Mouse (Mus musculus): Measurements from ENCODE around the gene Pheta1. TPM values are rescaled to one million over a fixed set of nuclear protein-coding genes. Genes with fewer than 3 reads are reported as not detected.

The Pheta1 gene
- polyA plus RNA-seq, 1 experiment from 2014 or later, result 43.4 TPM

DNA sequence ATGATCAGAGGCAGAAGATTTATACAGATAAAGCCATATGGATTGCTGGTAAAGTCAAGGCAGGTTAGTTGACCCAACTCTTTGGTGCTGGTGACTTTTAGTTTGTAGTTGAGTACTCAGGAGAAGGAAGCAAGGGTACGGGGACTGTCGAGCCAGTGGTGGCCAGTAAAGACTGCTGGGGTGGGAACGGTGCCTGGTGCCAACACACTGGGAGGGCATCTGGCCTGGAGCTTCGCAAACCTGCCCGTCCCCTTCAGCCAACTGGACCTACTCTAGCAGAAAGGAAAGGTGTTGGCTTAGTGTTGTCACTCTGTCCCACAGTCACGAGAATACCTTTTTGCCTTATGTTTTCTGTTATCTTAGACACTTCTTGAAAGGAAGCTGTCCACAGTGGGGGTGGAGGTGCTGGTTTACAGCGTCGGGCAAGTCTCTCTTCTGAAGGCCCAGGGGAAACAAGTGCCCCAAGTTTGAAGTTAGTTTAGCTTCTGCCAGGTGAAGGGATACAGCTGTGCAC lies 32.9 kb upstream of the Pheta1 start:
- WGBS, result 94% methylated on average over 8 of the region's 8 CpGs
- peaks cover 30% of the 10 kb centered on the region for H3K36me3 ChIP-seq (ENCODE audit: control insufficient read depth, insufficient read depth, low read length)
- no peak for ATAC-seq

DNA sequence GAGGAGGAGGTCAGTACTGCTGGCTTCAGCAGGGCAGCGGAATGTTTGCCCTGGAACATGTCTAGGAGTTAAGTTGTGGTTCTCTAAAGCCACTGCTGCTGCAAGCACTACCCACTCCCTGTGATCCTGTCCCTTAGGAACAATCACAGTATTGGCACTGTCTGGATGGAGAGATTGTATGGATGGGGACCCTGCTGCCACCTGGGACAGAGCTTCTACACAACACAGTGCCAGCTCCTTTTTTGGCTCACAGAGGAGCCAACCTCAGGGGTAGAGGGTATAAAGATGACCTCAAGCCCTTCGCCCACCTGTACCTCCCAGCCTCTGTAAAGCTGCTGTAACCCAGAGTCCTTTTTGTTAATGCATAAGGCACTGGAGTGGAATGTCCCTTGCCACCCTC lies 32.2 kb upstream of the Pheta1 start:
- Histone ChIP-seq H3K36me3 (ENCODE audit: control insufficient read depth, insufficient read depth, low read length) (peaks cover 25% of the 10 kb centered on the region), H3K27ac (ENCODE audit: low read length) (no peak overlapping the region), H3K4me1 (ENCODE audit: control insufficient read depth, insufficient read depth, low read length) (no peaks in the 10 kb centered on the region), H3K9ac (ENCODE audit: low read depth, low read length) (no peak overlapping the region), H3K9me3 (replicated peaks; ENCODE audit: control insufficient read depth, low read length, poor library complexity, severe bottlenecking) (no peaks in the 10 kb centered on the region), H3K27me3 (ENCODE audit: control insufficient read depth, insufficient read depth, low read depth, low read length) (no peaks in the 10 kb centered on the region), H3K4me2 (ENCODE audit: low read length) (no peak overlapping the region), H3K4me3 (ENCODE audit: low read depth, low read length) (no peak overlapping the region)
- no peak for ATAC-seq
- WGBS, result 98% methylated on average over 2 of the region's 2 CpGs

More for the DNA sequence above, 32.9 kb upstream of the Pheta1 start:
- no peak overlapping the region for H3K9ac ChIP-seq (ENCODE audit: low read depth, low read length)
- H3K9me3 ChIP-seq (replicated peaks; ENCODE audit: control insufficient read depth, low read length, poor library complexity, severe bottlenecking), result no peaks in the 10 kb centered on the region
- no peak overlapping the region for H3K27ac ChIP-seq (ENCODE audit: low read length)
- no peak overlapping the region for H3K4me2 ChIP-seq (ENCODE audit: low read length)
- H3K4me1 ChIP-seq (ENCODE audit: control insufficient read depth, insufficient read depth, low read length), result no peaks in the 10 kb centered on the region
- no peaks in the 10 kb centered on the region for H3K27me3 ChIP-seq (ENCODE audit: control insufficient read depth, insufficient read depth, low read depth, low read length)
- H3K4me3 ChIP-seq (ENCODE audit: low read depth, low read length), result no peak overlapping the region

DNA sequence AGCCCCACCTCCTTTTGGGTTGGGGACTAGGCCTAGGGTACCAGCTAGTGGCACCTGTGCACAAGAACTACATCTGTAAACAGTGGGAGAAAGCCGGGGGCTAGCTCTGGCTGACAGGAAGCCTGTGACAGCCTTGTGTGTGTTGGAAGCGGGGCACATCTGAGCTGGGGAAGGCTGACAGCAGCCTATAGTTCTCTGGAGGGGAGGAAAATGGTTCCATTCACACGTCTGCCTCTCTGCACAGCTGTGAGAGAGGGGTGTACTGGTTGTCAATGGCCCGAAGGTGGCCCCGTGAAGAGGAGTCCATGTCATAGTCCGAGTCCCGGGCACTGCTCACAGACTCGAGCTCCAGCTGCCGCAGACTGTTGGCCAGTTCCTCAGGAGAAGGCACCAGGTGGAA lies 31.2 kb upstream of the Pheta1 start:
- Histone ChIP-seq H3K4me3 (ENCODE audit: low read depth, low read length) (no peak overlapping the region), H3K27me3 (ENCODE audit: control insufficient read depth, insufficient read depth, low read depth, low read length) (no peaks in the 10 kb centered on the region), H3K9ac (ENCODE audit: low read depth, low read length) (no peak overlapping the region), H3K36me3 (ENCODE audit: control insufficient read depth, insufficient read depth, low read length) (peaks cover 18% of the 10 kb centered on the region; the same call in 1 of the 2 replicates), H3K9me3 (replicated peaks; ENCODE audit: control insufficient read depth, low read length, poor library complexity, severe bottlenecking) (no peaks in the 10 kb centered on the region), H3K4me2 (ENCODE audit: low read length) (no peak overlapping the region), H3K4me1 (ENCODE audit: control insufficient read depth, insufficient read depth, low read length) (no peaks in the 10 kb centered on the region), H3K27ac (ENCODE audit: low read length) (no peak overlapping the region)
- WGBS, result 88% methylated on average over 9 of the region's 9 CpGs
- no peak for ATAC-seq

DNA sequence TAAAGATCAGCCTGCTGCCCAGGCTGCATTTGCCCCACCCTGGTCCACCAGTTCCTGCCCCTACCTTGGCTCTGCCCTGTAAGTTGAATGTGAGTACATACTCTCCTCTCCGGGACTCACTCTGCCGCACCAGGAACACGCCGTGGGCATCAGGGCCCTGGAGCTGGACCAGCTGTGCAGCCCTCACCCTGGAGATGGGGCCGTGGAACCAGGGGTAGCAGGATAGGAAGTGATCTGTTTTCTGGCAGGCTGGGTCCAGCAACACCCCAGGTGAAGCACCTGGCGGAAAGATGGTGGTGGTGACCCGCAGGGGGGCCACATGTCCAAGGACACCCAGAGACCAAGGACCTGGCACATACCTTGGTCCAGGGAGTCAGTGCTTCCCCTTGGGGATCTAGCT lies 30.4 kb upstream of the Pheta1 start:
- Histone ChIP-seq H3K36me3 (ENCODE audit: control insufficient read depth, insufficient read depth, low read length) (peaks cover 16% of the 10 kb centered on the region; the same call in 1 of the 2 replicates), H3K27ac (ENCODE audit: low read length) (no peak overlapping the region), H3K4me2 (ENCODE audit: low read length) (no peak overlapping the region), H3K9ac (ENCODE audit: low read depth, low read length) (no peak overlapping the region), H3K4me1 (ENCODE audit: control insufficient read depth, insufficient read depth, low read length) (no peaks in the 10 kb centered on the region), H3K27me3 (ENCODE audit: control insufficient read depth, insufficient read depth, low read depth, low read length) (no peaks in the 10 kb centered on the region), H3K9me3 (replicated peaks; ENCODE audit: control insufficient read depth, low read length, poor library complexity, severe bottlenecking) (no peaks in the 10 kb centered on the region), H3K4me3 (ENCODE audit: low read depth, low read length) (no peak overlapping the region)
- ATAC-seq, result no peak
- 98% methylated on average over 7 of the region's 7 CpGs for WGBS

DNA sequence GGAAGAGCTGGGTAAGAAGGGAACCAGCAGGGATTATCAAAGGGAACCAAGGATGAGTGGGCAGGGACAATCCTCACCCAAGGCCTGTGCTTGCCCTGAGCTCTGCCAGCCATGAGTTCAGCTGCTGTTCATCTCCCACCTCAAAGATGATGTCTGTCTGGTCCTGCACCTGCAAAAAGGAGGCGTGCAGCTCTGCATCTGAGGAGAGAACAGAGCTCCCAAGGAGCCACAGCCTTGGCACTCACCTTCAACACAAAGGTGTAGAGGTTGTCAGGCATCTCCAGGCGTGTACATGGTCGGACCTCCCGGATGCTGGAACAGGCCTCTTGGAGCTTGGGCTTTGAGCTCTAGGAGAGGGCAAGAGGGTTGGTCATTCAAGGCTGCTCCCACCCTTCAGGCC lies 29.9 kb upstream of the Pheta1 start:
- 98% methylated on average over 4 of the region's 4 CpGs for WGBS
- Histone ChIP-seq H3K4me2 (ENCODE audit: low read length) (no peak overlapping the region), H3K36me3 (ENCODE audit: control insufficient read depth, insufficient read depth, low read length) (peaks cover 16% of the 10 kb centered on the region; the same call in 1 of the 2 replicates), H3K4me3 (ENCODE audit: low read depth, low read length) (no peak overlapping the region), H3K9ac (ENCODE audit: low read depth, low read length) (no peak overlapping the region), H3K9me3 (replicated peaks; ENCODE audit: control insufficient read depth, low read length, poor library complexity, severe bottlenecking) (no peaks in the 10 kb centered on the region), H3K27me3 (ENCODE audit: control insufficient read depth, insufficient read depth, low read depth, low read length) (no peaks in the 10 kb centered on the region), H3K27ac (ENCODE audit: low read length) (no peak overlapping the region), H3K4me1 (ENCODE audit: control insufficient read depth, insufficient read depth, low read length) (no peaks in the 10 kb centered on the region)
- ATAC-seq, result no peak

DNA sequence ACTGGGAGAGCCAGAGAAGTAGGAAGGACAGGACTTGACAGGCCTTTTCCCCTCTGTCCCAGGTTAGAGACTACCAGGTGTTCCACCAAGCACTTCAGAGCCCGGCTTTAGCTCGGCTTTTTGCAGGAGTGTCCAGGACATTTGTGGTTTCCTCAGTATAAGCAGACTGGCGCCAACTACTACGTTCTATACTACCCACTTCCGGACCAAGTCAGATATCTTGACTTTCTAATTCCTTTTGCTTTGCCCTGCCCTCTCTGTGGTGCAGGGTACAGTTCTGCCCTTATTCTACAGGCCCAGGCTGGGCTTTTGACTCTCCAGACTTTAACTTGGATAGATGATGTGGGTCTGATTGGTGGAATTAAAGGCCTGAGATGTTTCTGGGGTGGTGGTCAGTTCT lies 29.2 kb upstream of the Pheta1 start:
- H3K4me2 ChIP-seq (ENCODE audit: low read length), result no peak overlapping the region
- H3K27ac ChIP-seq (ENCODE audit: low read length), result no peak overlapping the region
- WGBS, result 96% methylated on average over 5 of the region's 5 CpGs
- peaks cover 16% of the 10 kb centered on the region; the same call in 1 of the 2 replicates for H3K36me3 ChIP-seq (ENCODE audit: control insufficient read depth, insufficient read depth, low read length)
- no peak overlapping the region for H3K4me3 ChIP-seq (ENCODE audit: low read depth, low read length)
- no peak for ATAC-seq
- no peaks in the 10 kb centered on the region for H3K9me3 ChIP-seq (replicated peaks; ENCODE audit: control insufficient read depth, low read length, poor library complexity, severe bottlenecking)
- no peak overlapping the region for H3K9ac ChIP-seq (ENCODE audit: low read depth, low read length)
- no peaks in the 10 kb centered on the region for H3K4me1 ChIP-seq (ENCODE audit: control insufficient read depth, insufficient read depth, low read length)
- no peaks in the 10 kb centered on the region for H3K27me3 ChIP-seq (ENCODE audit: control insufficient read depth, insufficient read depth, low read depth, low read length)

DNA sequence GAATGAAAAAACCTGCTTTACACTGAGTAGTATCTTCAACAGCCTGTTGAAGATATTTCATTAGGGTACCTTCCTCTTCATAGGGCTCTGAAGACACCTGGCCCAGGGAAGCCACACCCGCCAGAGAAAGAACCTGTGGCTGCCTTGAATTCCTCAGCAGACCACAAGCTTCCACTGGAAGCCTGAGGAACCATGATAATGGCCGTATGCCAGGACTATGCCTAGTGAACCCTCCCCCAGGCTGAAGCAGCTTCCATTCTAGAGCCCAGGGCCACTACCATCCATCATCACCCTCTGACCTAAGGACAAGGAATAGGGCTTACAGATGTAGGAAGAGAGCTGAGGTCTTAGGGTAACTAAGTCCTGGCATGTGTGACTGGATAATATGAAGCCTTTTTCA lies 28.6 kb upstream of the Pheta1 start:
- 92% methylated on average over 2 of the region's 2 CpGs for WGBS
- peaks cover 16% of the 10 kb centered on the region; the same call in 1 of the 2 replicates for H3K36me3 ChIP-seq (ENCODE audit: control insufficient read depth, insufficient read depth, low read length)

DNA sequence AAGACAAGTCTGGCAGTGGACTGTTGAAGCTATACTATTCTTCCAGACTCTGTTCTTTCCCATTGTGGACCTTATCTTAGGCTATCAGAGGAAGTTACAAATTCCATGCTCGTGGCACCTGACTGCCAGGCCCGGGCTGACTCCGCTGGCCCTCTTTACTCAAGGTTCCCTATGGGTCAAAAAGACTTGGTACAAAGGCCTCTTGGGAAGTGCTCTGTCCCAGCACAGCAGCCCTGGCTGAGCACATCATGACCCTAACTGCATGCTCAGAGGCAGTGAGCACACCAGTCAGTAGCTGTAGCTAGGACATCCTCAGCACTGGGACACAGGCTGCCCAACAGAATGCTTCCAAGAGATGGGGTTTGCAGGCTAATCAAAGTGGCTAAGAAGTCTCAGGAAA lies 28.1 kb upstream of the Pheta1 start:
- H3K4me1 ChIP-seq (ENCODE audit: control insufficient read depth, insufficient read depth, low read length), result no peaks in the 10 kb centered on the region
- no peak for ATAC-seq
- H3K4me2 ChIP-seq (ENCODE audit: low read length), result no peak overlapping the region
- no peaks in the 10 kb centered on the region for H3K9me3 ChIP-seq (replicated peaks; ENCODE audit: control insufficient read depth, low read length, poor library complexity, severe bottlenecking)
- H3K4me3 ChIP-seq (ENCODE audit: low read depth, low read length), result no peak overlapping the region
- H3K36me3 ChIP-seq (ENCODE audit: control insufficient read depth, insufficient read depth, low read length), result peaks cover 16% of the 10 kb centered on the region; the same call in 1 of the 2 replicates
- H3K27me3 ChIP-seq (ENCODE audit: control insufficient read depth, insufficient read depth, low read depth, low read length), result no peaks in the 10 kb centered on the region
- no peak overlapping the region for H3K27ac ChIP-seq (ENCODE audit: low read length)
- H3K9ac ChIP-seq (ENCODE audit: low read depth, low read length), result no peak overlapping the region
- 91% methylated on average over 3 of the region's 3 CpGs for WGBS

More for the DNA sequence above, 28.6 kb upstream of the Pheta1 start:
- Histone ChIP-seq H3K27me3 (ENCODE audit: control insufficient read depth, insufficient read depth, low read depth, low read length) (no peaks in the 10 kb centered on the region), H3K4me2 (ENCODE audit: low read length) (no peak overlapping the region), H3K27ac (ENCODE audit: low read length) (no peak overlapping the region), H3K4me3 (ENCODE audit: low read depth, low read length) (no peak overlapping the region), H3K9me3 (replicated peaks; ENCODE audit: control insufficient read depth, low read length, poor library complexity, severe bottlenecking) (no peaks in the 10 kb centered on the region), H3K9ac (ENCODE audit: low read depth, low read length) (no peak overlapping the region), H3K4me1 (ENCODE audit: control insufficient read depth, insufficient read depth, low read length) (no peaks in the 10 kb centered on the region)
- ATAC-seq, result no peak

DNA sequence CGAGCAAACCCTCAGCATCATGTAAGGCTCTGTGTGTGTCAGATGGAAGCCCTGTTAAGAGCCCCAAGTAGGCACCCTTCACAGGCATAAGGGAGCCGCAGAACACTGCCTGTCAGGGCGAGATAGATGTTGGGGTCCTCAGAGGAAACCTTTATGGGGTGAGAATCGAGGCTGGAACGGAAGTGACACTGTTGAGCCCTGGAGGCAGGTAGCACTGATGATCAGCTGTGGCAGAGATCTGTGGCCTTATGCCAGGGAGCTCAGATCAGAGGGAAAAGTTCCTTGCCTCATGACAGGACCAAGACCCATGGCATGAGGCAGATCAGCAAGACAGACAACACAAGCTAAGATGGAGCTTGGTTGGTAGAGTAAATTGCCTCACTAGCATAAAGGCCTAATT lies 27.7 kb upstream of the Pheta1 start:
- H3K9ac ChIP-seq (ENCODE audit: low read depth, low read length), result no peak overlapping the region
- H3K27ac ChIP-seq (ENCODE audit: low read length), result no peak overlapping the region
- H3K9me3 ChIP-seq (replicated peaks; ENCODE audit: control insufficient read depth, low read length, poor library complexity, severe bottlenecking), result no peaks in the 10 kb centered on the region
- ATAC-seq, result no peak
- no peak overlapping the region for H3K4me2 ChIP-seq (ENCODE audit: low read length)
- no peaks in the 10 kb centered on the region for H3K4me1 ChIP-seq (ENCODE audit: control insufficient read depth, insufficient read depth, low read length)
- WGBS, result 88% methylated on average over 5 of the region's 5 CpGs
- peaks cover 16% of the 10 kb centered on the region; the same call in 1 of the 2 replicates for H3K36me3 ChIP-seq (ENCODE audit: control insufficient read depth, insufficient read depth, low read length)
- H3K27me3 ChIP-seq (ENCODE audit: control insufficient read depth, insufficient read depth, low read depth, low read length), result no peaks in the 10 kb centered on the region
- no peak overlapping the region for H3K4me3 ChIP-seq (ENCODE audit: low read depth, low read length)
